Mouse (Mus musculus) 3134 (cell line): Measurements from ENCODE around the gene H2-DMb2.
"Not testable (repeated sequence)": the region's sequence is repeated elsewhere in the genome, so short reads cannot be mapped to it uniquely, and the experiment has no call there.

Experiments used
- DNase-seq: peaks from one replicate; pipeline ENCODE4 v3.0.0-alpha.2; 2011; ENCODE audit warnings: low spot score; ENCODE audit not compliant: insufficient read length; ENCODE audit errors: extremely low read depth

Gene H2-DMb2

GRCm38 (mm10) chr17:34134451-34134850, 8.7 kb upstream of the H2-DMb2 start:
- DNase-seq = peak; percentile 55

GRCm38 (mm10) chr17:34135297-34136224, 7.5 kb upstream of the H2-DMb2 start:
- DNase-seq = peak; percentile 96

DNA sequence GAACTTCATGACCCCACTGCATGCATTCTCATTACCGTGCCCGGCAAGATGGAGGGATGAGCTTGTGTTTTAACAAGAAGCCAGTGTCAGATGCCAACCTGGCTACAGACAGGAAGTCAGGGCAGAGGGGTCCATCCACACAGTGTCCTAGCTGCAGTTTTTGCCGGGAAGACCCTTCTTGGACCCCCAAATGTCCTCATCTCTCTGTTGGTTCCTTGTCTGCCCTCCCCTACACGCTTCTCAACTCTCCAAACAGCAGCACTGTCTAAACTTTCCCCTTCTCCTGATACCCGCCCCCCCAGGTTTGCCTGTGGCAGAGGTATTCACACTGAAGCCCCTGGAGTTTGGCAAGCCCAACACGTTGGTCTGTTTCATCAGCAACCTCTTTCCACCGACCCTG, 5.5 kb upstream of the H2-DMb2 start:
- DNase-seq = no peak

- DNase-seq = no peak
These were observed 4.5 kb upstream of the H2-DMb2 start for GRCm38 (mm10) chr17:34138655-34139054.

DNA sequence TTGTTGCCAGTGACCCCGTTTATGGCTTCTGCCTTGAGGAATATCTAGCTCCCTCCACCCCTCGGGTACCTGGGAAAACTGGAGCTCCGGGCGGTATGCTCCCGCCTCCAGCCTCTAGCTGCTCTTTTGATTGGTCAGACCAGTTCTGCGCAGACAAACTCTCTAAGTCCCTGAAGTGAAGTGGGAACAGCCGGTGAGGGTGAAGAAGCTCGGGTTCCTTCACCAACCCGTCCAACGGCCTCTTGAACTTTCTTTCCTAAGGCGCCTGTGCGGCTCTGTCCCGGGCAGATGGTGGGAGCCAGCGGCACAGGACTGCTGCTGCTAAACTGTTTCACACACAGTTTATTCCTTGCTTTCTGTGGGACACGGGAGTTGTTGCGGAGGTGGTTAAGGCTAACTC, 3.7 kb upstream of the H2-DMb2 start:
- no peak for DNase-seq

- DNase-seq = no peak
These were observed 2.9 kb upstream of the H2-DMb2 start for GRCm38 (mm10) chr17:34140240-34140639.

DNA sequence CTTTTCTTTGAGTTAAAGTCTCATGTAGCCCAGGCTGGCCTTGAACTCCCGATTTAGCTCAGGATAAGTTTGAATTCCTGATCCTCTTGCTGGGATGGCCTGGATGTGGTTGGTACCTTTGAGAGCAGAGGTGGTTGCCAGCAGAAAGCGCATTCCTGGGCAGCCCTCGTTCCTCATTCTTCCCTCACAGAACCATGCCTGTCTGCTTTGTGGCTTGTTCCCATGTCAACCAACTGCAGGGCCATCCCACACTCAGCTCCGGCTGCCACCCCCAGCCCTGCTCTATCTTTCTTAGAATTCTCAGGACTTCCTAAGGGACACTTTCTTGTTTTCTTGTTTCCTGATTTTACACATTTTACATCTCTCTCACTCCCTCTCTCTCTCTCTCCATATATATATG, 1.7 kb upstream of the H2-DMb2 start:
- no peak for DNase-seq

- no peak for DNase-seq
These were observed 574 bp upstream of the H2-DMb2 start for GRCm38 (mm10) chr17:34142456-34143010.

DNA sequence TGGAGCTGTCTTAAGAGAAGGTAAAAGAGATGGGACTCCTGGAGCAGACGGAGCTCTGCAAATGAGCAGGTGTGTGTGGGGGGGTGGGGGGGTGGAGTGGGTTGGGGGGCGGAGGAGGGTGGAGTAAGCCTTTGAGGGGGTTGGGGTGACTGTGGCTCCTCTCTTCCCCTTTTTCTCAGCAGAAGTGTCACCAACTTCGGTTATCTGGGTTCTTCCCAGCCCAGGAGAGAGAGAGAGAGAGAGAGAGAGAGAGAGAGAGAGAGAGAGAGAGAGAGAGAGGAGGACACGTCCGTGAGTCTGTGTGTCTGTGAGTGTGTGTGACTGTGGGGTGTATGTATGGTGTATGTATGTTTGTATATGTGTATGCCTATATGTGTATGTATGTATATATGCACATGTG, 354 bp downstream of the H2-DMb2 start:
- DNase-seq = no peak

- DNase-seq = not testable (repeated sequence)
These were observed 1.1 kb downstream of the H2-DMb2 start for GRCm38 (mm10) chr17:34144221-34144620.

- DNase-seq = no peak
These were observed 1.9 kb downstream of the H2-DMb2 start for GRCm38 (mm10) chr17:34144960-34145371.

DNA sequence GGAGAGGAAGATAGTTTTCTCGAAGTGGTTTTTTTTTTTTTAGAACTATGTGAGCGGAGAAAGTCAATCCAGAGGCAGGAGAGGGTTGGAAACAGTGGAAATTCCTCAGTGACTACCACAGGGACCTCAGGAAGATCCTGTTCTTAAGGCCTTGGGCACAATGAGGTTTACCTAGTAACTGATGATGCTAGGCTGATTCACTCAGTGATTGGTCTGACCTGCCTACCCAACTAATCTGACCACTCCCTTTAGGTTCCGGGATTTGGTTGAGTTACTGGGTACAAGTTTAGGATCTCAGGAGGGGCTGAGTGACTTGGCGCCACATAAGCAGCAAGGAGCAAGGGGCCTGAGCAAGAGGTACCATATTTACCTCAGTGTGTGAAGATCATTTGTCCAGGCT, 9.8 kb downstream of the H2-DMb2 start, which contains the start of gene H2-DMb1:
Gene H2-DMb1 (plus strand): TSS at position 150 of the 400 bp plus-strand sequence.
- DNase-seq = peak; percentile 47

- DNase-seq = no peak
These were observed 12.4 kb downstream of the H2-DMb2 start for GRCm38 (mm10) chr17:34155534-34155933.

DNA sequence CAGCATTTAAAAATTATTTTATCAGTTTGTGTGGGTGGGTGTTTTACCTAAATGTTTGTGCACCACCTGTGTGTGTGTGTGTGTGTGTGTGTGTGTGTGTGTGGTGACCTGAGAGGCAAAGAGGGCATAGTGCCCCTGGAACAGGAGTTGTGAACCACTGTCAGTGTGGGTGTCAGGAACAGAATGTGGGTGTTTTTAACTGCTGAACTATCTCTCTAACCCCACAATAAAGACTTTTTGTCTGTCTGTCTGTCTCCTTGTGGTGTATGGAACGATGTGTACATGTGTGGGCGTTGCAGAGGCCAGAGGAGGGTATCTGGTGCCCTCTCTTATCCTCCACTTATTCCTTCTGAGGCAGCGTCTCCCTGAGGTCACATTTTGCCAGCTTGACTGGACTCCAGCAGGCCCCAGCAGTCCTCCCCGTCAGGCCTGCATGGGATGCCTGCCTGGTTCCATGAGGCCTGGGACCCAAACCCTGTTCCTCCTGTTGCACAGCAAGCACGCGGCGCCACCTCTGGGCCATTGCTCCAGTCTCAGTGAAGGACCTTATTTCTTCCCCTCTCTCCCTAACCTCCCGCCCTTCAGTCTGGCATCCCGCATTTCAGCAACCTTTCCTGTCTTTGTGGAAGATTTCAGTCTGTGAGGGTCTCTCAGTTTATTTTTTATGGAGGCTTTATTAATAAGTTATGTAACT, 21.2 kb downstream of the H2-DMb2 start:
- no peak for DNase-seq

DNA sequence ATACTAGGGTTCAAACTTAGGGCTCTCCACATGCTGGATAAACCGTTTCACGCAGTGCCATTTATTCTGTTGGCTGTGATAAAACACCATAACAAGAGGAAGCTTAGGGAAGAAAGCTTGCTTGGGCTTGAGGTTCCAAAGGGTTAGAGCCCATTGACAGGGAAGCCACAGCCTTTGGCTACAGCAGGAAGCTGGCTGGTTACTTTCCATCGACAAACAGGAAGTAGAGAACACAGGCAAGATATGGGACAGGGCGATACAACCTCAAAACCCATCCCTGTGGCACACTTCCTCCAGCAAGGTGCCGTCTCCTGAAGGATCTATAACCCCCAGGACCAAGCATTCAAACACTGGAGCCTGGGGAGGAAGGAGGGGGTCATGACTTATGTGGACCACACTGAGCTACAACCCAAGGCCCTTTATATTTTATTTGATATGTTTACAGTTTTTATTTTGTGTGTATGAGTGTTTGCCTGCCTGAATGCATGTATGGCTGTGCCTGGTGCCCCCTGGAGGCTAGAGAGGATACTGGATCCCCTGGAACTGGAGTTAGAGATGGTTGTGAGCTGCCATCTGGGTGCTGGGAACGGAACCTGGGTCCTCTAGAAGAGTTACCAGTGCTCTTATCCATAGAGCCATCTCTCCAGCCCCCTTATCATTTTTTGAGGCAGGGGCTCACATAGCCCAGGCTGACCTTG, 22.1 kb downstream of the H2-DMb2 start:
- no peak for DNase-seq

GRCm38 (mm10) chr17:34169279-34169678, 26.2 kb downstream of the H2-DMb2 start:
- DNase-seq = no peak

GRCm38 (mm10) chr17:34170487-34170876, 27.4 kb downstream of the H2-DMb2 start:
- no peak for DNase-seq

DNA sequence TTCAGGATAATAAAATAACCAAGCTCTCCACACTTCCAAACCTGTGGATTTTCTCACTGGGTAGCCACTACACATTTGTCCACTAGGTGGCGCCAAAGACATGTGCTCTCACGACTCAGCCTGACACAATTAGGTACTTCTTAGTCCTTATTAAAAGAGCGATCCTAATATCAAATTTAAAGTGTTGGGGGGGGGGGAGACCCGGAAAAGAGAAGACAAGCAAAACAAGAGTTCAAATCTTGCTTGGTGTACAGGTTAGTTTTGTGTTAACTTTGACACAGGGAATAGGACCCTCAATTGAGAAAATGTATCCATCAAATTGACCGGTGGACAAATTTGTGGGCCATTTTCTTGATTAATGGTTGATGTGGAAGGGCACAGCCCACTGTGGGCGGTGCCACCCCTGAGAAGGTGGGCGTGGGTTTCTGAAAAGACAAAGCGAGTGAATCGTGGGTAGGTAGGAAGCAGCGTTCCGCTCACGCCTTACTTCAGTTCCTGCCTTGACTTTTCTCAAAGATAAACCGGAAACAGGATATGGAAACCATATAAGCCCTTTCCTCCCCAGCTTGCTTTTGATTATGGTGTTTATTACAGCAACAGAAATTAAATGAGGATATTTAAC, 27.9 kb downstream of the H2-DMb2 start:
- DNase-seq = no peak

GRCm38 (mm10) chr17:34172528-34172927, 29.4 kb downstream of the H2-DMb2 start:
- DNase-seq = no peak

- DNase-seq = no peak
These were observed 31.0 kb downstream of the H2-DMb2 start for GRCm38 (mm10) chr17:34174075-34174474.
